Comparison of ENCODE assay signal across 8 mouse cellular contexts in genomic region chr17:94864531-94865318, GRCm38 (mm10).
DNase-seq lines count a peak whose midpoint lies in the region; ATAC-seq and TF ChIP-seq lines count a peak whose summit lies in the region.
"Not testable (repeated sequence)": the region's sequence is repeated elsewhere in the genome, so short reads cannot be mapped to it uniquely, and the experiment has no call there.

No protein-coding gene starts in this region.

- not testable (repeated sequence) for H3K36me3 ChIP-seq in ES-Bruce4 (ENCODE audit: control insufficient read depth, insufficient read depth, low read length, poor library complexity, severe bottlenecking); forebrain, embryonic 13.5 days (ENCODE audit: poor library complexity, severe bottlenecking); liver, postnatal 0 days (replicated peaks; ENCODE audit: insufficient read depth, low read length); neural tube, embryonic 15.5 days

- intact Hi-C loops in heart, postnatal 10 days (cut with DNase I): not testable (repeated sequence)

- peak overlapping the region; percentile 85 for H3K27ac ChIP-seq in ES-Bruce4 (ENCODE audit: insufficient read depth, low read length)
- not testable (repeated sequence) for H3K27ac ChIP-seq in forebrain, embryonic 13.5 days
- peak overlapping the region; percentile 70 for H3K27ac ChIP-seq in liver, postnatal 0 days (ENCODE audit: low read depth)
- H3K27ac ChIP-seq in neural tube, embryonic 15.5 days (replicated peaks): 0 out of 2 replicates have a peak overlapping the region, but pooled peaks have one; percentile 45

- peak; percentile 74 to 78 for DNase-seq in heart, postnatal 10 days
- peak; percentile 57 for DNase-seq in large intestine, adult 2 months (ENCODE audit: low read depth, low spot score)
- peak; percentile 79 for DNase-seq in liver, postnatal 0 days
- DNase-seq in testis, postnatal 14 days (ENCODE audit: low spot score): peak; percentile 77

- not testable (repeated sequence) for TF ChIP-seq CTCF in ES-Bruce4 (IDR thresholded peaks at IDR 0.05; ENCODE audit: low read depth, low read length); liver, postnatal 0 days (IDR thresholded peaks at IDR 0.05; ENCODE audit: low read depth)

- TF ChIP-seq POLR2A in ES-Bruce4 (IDR thresholded peaks at IDR 0.05; ENCODE audit: insufficient read depth, low read length): peak; percentile 98

- peak; percentile 67; the same call in 1 of the 2 replicates for TF ChIP-seq EP300 in ES-Bruce4 (IDR thresholded peaks at IDR 0.05; ENCODE audit: insufficient read depth, low read depth, low read length)
- not testable (repeated sequence) for TF ChIP-seq EP300 in liver, postnatal 0 days (IDR thresholded peaks at IDR 0.05; ENCODE audit: low read depth)

- H3K27me3 ChIP-seq in ES-Bruce4 (ENCODE audit: control insufficient read depth, insufficient read depth, low read length, poor library complexity, severe bottlenecking); forebrain, embryonic 13.5 days; liver, postnatal 0 days (ENCODE audit: insufficient read depth, low read length); neural tube, embryonic 15.5 days (replicated peaks): not testable (repeated sequence)

- peak overlapping the region; percentile 61 for H3K4me2 ChIP-seq in forebrain, embryonic 13.5 days
- H3K4me2 ChIP-seq in liver, postnatal 0 days (ENCODE audit: low read depth, low read length): peak overlapping the region; percentile 67
- peak overlapping the region; percentile 72 for H3K4me2 ChIP-seq in neural tube, embryonic 15.5 days

- 15% methylated on average over 20 of the region's 21 CpGs for WGBS in forebrain, embryonic 13.5 days
- 8% methylated on average over 20 of the region's 21 CpGs for WGBS in large intestine, adult 2 months
- 9% methylated on average over 20 of the region's 21 CpGs for WGBS in liver, postnatal 0 days (ENCODE audit: insufficient replicate concordance)
- WGBS in neural tube, embryonic 15.5 days: 13% methylated on average over 20 of the region's 21 CpGs

- peak overlapping the region; percentile 72 for H3K9ac ChIP-seq in ES-Bruce4 (ENCODE audit: low read depth, poor library complexity, severe bottlenecking)
- H3K9ac ChIP-seq in forebrain, embryonic 13.5 days: peak overlapping the region; percentile 62
- H3K9ac ChIP-seq in liver, postnatal 0 days (replicated peaks): peak overlapping the region; percentile 68
- H3K9ac ChIP-seq in neural tube, embryonic 15.5 days (replicated peaks): peak overlapping the region; percentile 53; the same call in 1 of the 2 replicates

- not testable (repeated sequence) for H3K9me3 ChIP-seq in ES-Bruce4 (replicated peaks; ENCODE audit: control insufficient read depth, insufficient read depth, low read length, poor library complexity, severe bottlenecking); forebrain, embryonic 13.5 days (replicated peaks); liver, postnatal 0 days (ENCODE audit: low read length); neural tube, embryonic 15.5 days (replicated peaks)

- H3K4me3 ChIP-seq in ES-Bruce4 (ENCODE audit: low read depth, low read length): peak overlapping the region; percentile 78
- peak overlapping the region; percentile 46 for H3K4me3 ChIP-seq in forebrain, embryonic 13.5 days
- peak overlapping the region; percentile 60 for H3K4me3 ChIP-seq in liver, postnatal 0 days (ENCODE audit: low read depth, low read length)
- peak overlapping the region; percentile 50 for H3K4me3 ChIP-seq in neural tube, embryonic 15.5 days (replicated peaks)

- H3K4me1 ChIP-seq in ES-Bruce4 (ENCODE audit: control insufficient read depth, insufficient read depth, low read length); forebrain, embryonic 13.5 days; liver, postnatal 0 days (ENCODE audit: insufficient read depth); neural tube, embryonic 15.5 days: not testable (repeated sequence)

- ATAC-seq in cerebellum, adult (ENCODE audit: insufficient number of reproducible peaks, low FRiP score, low TSS enrichment): peak; percentile 94
- ATAC-seq in forebrain, embryonic 13.5 days: peak; percentile 98
- ATAC-seq in liver, postnatal 0 days: peak; percentile 99
- ATAC-seq in neural tube, embryonic 15.5 days (ENCODE audit: low FRiP score): peak; percentile 99
